Mouse (Mus musculus) testis, postnatal 14 days (tissue): ENCODE data around the gene Taf6.
A peak's percentile ranks its signal among the peaks of the same experiment; 100 is the strongest.

Experiments used
- DNase-seq: peaks from one replicate; pipeline ENCODE4 v3.0.0; 2021; ENCODE audit warnings: low spot score

Gene Taf6

DNA sequence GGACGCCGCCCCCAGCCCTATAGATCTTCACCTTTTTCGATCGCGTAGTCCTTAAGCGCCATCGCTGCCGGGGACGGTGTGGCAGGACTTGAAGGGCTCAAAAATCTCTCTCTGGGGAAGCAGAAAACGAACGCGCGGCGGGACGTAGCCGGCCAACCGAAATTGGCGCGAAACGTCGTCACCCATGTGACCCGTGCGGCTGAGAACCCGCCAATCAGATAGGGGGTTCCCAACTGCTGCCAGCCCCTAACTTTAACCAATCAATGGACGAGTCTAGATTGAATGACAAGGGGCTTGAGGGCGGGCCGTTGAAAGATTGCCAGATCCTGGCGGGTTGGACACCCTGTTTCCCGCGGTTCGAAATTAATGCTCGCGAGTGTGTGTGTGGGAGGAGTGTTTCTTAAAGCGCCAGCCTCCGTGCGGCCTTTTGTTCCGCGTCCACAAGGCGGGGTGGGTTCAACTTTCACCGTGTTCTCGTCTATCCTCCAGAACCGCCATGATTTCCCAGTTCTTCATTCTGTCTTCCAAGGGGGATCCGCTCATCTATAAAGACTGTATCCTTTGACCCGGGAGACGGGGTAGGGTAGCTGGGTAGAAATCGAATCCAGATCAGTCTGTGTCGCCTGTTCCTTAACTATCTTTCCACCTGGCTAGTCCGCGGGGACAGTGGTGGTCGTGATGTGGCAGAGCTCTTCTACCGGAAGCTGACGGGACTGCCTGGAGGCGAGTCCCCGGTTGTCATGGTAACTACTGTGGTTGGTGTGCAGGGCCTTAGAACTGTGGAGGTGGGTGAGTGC lies 15.4 kb downstream of the Taf6 start, which contains the start of the genes Ap4m1 and Mcm7:
Ap4m1 (plus strand) TSS at position 308 of the 797 bp plus-strand sequence.
Mcm7 (minus strand) TSS at position 728 of the 797 bp plus-strand sequence.
- DNase-seq = peak; percentile 96

DNA sequence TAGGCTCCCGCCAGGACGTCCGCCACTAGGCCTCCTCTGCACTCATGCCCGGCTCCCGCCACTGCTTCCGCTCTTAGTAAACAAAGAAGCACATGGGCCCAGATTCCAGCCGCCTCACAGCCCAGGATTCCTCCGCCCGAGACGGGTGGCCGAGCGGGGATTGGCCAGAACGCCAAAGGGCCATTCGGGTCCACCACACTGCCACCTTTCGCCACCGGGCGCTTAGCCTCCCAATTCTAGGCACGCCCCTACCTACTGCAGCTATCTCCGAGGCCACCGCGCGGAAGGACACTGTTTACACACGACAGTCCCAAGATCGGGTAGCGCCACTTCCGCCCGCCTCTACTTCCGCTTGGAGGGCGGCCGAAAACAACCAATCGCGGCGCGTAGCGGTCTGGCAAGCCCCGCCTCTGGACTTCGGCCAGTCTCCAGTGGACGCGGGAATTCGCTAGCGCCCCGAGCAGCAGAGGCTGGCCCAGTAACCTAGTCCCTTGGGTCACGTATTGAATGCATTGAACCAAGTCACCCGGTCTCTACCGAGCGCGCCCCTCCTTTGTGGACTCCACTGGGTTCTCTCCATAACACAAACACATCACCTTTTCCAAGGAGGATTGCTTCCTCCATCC lies 16.2 kb downstream of the Taf6 start:
- DNase-seq = peak; percentile 96

DNA sequence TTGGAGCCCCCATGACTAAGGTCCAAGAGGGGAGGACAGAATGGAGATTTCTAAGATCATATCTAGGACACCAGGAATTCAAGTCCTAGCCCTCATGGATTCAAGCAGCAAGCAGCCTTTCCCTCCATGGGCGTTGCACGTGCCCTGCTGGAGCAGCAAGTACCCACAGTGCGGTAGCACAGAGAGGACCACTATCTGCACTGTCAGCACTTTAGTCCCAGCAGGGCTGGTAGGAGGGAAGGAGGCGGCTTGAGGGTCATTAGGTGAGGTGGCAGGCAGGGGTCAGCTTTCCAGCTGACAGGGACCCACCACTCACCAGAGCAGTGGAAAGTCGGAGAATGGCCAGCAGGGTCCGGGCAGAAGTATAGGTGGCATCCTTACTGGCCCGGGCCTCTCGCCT lies 21.7 kb downstream of the Taf6 start:
- no peak for DNase-seq

DNA sequence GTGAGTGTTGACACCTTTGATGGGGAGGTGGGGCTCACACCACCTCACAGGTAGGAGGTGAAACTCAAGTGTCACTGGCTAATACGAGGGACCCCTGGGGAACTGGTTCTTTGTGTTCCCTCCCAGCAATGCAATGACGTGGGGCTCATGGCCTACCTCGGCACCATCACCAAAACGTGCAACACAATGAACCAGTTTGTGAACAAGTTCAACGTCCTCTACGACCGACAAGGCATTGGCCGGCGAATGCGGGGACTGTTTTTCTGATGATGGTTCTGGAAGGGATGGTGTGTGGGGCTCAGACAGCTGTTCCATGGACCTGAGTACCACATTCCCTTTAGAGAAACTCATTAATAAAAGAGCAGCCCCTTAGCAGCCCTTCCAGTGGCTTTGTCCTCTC lies 23.6 kb downstream of the Taf6 start:
- DNase-seq = no peak

DNA sequence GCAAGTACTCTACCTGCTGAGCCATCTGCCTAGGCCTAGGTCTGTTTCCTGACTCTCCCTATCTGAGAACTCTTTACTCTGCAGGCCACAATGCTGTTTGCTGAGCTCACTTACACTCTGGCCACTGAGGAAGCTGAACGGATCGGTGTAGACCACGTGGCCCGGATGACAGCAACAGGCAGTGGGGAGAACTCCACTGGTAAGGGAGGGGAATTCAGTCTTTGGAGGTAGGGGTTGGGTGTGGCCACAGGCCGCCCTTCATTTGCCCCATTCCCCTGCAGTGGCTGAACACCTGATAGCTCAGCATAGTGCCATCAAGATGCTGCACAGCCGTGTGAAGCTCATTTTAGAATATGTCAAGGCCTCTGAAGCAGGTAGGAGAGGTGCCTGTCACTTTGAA lies 24.2 kb downstream of the Taf6 start:
- DNase-seq = no peak

DNA sequence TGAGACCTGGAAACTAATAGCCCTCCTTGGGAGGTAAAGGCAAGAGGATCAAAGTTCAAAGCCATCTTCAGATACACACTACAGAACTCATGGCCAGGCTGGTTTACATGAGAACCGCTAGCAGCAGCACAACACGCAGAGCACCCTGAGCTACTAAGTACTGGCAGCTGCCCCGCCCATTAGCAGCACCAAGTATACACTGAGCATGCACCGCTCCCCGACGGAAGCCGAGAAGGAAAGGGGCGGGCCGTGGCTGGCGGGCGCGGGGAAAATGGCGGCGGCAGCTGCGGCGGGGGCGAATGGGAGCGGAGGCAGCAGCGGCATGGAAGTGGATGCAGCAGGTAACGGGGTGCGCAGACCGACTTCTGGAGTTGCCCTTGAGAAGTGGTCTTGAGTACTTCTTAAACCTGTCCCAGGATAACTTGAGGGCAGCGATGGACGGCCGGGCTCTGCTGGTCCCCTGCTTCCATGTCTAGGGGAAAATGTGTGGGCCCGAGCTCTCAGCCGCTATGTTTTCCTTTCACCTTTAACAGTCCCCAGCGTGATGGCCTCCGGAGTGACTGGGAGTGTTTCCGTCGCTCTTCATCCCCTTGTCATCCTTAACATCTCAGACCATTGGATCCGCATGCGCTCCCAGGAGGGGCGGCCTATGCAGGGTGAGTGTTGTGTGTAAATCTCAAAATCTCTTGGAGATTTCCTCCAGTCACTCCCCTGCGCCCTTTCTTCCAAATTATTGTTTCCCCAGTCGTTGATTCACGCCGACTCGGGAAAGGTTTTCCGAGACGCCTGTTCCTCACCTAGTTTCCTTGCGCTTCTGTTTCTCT lies 26.2 kb downstream of the Taf6 start, which contains the start of gene Cops6:
Cops6 (plus strand) TSS at position 230 of the 824 bp plus-strand sequence.
- peak; percentile 94 for DNase-seq

DNA sequence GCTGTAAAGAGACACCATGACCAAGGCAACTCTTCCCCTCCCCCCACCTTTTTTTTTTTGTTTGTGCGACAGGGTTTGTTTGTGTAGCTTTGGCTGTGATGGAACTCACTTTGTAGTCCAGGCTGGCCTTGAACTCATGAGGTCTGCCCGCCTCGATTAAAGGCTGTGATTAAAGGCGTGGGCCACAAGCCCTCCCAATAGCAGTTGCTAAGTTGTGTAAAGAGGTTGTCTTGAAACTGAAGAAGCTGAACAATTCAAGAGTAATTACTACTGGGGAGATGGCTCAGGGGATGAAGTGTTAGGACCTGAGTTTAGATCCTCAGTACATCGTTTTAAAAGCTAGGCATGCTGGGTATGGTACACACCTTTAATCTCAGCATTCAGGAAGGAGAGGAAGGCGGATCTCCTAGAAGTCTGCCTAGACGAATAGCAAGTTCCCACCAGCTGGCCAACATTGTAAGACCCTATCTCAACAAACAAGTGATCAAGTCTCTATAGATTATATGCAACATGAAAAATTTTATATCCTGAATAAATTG lies 27.0 kb downstream of the Taf6 start:
- DNase-seq = no peak

DNA sequence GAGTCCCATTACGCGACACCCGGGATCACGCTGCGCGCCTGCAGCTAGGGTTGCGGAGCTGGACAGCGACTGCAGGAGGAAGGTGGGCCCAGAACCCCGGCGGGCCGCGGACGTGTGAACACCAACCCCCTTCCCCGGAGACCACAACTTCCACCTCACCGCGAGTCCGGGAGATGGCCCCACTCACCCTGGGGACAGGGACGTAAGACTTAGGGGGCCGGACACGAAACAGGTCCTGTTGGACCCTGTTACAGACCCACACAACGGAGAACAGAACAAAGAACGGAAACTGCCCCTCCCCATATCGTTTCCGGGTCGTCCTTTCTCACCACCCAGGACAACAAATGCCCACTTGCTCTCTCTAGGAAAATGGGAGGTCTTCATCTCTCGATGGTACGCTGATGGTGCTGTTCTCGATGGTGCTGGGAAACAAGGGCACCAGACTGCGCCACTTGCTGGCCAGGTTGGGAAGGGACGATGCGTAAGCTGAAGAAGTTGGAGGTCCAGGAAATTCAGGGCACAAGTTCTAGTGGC lies 31.7 kb downstream of the Taf6 start, which contains the start of gene Zfp113:
Zfp113 (minus strand) TSS at position 302 of the 534 bp plus-strand sequence.
- DNase-seq = peak; percentile 90

DNA sequence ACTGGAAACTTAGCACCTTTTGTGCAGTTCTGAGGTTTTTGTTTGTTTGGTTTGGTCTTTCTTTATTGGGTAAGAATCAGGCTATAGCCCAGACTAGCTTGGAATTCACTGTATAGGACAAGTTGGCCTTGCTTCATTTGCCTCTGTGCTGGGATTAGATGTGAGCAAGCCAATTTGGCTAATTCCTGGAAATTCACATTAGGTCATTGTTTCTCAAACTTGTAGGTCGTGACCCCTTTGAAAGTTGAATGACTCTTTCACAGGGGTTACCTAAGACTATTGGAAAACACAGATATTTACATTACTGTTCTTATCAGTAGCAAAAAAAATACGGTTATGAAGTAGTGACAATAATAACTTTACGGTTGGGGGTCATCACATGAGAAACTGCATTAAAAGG lies 32.9 kb downstream of the Taf6 start:
- no peak for DNase-seq

DNA sequence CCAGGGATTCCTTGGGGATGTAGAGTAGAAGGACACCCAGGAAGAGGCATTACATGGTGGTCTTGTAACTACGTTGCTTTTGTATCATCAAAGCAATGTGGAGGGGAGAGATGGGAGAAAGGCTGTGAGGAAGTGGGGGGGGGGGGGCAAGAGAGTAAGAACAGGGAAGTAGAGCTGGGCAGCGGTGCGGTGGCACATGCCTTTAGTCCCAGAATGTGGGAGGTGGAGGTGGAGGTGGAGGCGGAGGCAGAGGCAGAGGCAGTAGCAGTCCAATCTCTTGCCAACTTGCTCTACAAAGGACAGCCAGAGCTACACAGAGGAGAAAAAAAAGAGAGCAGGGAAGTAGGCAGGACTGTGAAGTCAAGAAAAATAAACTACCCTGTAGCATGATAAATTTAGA lies 48.7 kb downstream of the Taf6 start:
- DNase-seq = no peak

DNA sequence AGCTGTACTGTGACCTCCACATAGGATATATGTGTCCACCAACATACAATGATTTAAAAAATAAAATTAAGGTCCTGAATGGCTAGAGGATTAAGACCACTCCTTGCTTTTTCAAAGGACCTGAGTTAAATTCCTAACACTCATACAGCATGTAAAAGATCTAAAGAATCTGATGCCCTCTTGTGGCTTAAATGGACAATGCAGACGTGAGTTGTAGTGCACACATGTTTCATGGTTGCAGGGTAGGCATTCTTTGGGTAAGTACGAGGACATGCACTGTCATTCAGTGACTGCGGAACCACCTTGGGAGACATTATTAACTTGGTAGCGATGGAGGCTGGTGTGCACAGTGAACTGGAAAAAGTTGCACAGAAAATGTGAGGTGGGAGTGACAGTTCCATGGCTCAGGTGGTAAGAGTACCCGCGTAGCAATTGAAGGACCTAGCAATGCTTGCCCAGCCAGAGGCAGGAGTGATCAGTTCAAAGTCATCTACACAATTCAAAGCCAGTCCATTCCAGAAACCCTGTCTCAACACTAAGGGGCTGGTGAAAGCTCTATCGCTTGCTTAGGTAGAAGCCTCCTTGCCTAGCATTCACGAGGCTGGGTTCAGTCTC lies 49.2 kb downstream of the Taf6 start:
- no peak for DNase-seq

DNA sequence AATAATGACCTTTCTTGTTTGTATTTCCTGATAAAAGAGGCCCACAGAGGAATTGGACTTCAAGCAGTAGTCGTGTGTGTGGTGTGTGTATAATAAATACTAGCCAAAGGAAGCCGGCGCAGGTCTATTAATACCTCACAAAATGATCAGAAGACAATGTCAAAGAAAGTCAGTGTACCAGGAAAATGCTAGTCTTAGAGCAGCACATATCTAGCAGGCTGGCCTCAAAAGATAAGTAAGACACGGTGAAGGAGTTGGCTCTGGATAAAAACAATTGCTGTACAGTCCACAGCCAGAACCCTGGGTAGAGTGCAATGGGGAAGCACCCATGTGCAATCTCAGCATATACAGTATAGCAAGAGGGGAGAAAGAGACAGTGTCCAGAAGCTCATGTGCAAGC lies 50.0 kb downstream of the Taf6 start:
- no peak for DNase-seq

DNA sequence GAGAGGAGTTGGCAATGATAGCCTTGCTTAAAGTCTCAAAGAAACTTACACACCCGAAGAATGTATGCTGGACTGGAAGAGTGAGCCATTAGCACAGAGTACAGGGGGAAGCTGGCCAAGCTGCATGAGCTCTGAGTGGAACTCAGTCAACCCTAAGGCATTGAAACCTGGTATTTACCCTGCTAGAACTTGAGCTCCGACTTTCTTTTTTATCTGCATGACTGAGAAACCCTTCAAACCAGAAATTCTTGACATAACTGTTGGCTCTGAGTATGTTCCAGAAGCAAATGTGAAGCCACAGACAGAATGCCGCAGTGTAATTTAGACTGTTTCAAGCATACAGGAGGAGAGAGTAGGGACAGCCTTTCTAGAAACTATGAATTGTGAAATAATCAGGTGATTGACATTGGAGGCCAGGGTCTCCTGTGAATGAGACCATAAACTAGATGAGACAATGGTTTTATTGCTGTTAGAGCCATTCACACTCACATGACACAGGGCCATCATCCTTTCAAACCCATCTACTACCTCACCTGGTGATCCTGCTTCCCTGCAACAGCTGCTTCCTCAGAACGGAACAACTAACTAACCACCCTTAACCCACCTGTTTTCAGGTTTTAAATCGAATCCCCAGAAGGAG lies 54.7 kb downstream of the Taf6 start:
- no peak for DNase-seq
